Mouse (Mus musculus) cortical plate, adult 2 months (tissue): ENCODE results near the gene Tlr9. TPM values are rescaled to one million over a fixed set of nuclear protein-coding genes. Genes with fewer than 3 reads are reported as not detected.

Source experiments
- H3K27ac ChIP-seq: fragments of 200-500 bp; 2 replicates; pipeline ENCODE4 v1.5.1; 2012; ENCODE audit warnings: low read length, control low read depth, inconsistent platforms; ENCODE audit not compliant: insufficient read depth
- H3K4me1 ChIP-seq: fragments of 200-500 bp; 2 replicates; pipeline ENCODE4 v1.6.1; 2011; ENCODE audit warnings: low read length; ENCODE audit not compliant: control insufficient read depth, insufficient read depth
- H3K4me3 ChIP-seq: fragments of 200-500 bp; 2 replicates; pipeline ENCODE4 v1.5.1; 2011; ENCODE audit warnings: mild to moderate bottlenecking, low read length, control low read depth; ENCODE audit not compliant: insufficient read depth
- CTCF ChIP-seq: fragments of 200-500 bp; IDR thresholded peaks from 2 replicates; pipeline ENCODE4 v1.5.1; 2011; ENCODE audit warnings: mild to moderate bottlenecking, control low read depth, low read length; ENCODE audit not compliant: insufficient read depth; ENCODE audit errors: extremely low read depth
- POLR2A ChIP-seq: fragments of 200-500 bp; IDR thresholded peaks from 2 replicates; pipeline ENCODE4 v1.6.1; 2011; ENCODE audit warnings: mild to moderate bottlenecking, low read length, control low read depth; ENCODE audit not compliant: insufficient read depth; ENCODE audit errors: extremely low read depth
- polyA plus RNA-seq: library from polyadenylated mRNA; depleted of rRNA; stranded (reverse); fragments of >200 nt; gene quantifications from 2 replicates; pipeline ENCODE4 v1.2.3, GENCODE M21; 2012

The Tlr9 gene
- polyA plus RNA-seq, 1 experiment = 1.2 TPM

DNA sequence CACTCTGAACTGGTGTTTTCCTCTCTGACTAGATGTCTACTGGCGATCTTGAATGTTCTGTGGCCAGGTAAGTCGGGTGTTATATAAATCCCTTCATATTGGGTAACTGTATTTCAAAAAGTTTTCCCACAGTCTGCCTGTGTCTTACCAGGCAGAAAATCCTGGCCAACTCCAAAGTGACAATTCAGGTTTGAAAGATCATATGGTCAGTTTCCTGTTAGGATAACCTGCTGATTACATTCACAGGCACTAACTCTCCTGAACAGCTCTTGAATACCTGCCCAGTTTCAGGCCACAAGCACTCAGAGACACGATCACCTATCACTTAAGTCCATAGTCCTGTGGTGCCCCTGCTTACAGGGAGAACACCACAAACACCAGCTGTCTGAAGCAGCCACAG, 39.7 kb downstream of the Tlr9 start:
- Histone ChIP-seq H3K27ac (no peak overlapping the region), H3K4me1 (no peaks in the 10 kb centered on the region), H3K4me3 (no peak overlapping the region)
- TF ChIP-seq POLR2A = no peak
- TF ChIP-seq CTCF = no peak

DNA sequence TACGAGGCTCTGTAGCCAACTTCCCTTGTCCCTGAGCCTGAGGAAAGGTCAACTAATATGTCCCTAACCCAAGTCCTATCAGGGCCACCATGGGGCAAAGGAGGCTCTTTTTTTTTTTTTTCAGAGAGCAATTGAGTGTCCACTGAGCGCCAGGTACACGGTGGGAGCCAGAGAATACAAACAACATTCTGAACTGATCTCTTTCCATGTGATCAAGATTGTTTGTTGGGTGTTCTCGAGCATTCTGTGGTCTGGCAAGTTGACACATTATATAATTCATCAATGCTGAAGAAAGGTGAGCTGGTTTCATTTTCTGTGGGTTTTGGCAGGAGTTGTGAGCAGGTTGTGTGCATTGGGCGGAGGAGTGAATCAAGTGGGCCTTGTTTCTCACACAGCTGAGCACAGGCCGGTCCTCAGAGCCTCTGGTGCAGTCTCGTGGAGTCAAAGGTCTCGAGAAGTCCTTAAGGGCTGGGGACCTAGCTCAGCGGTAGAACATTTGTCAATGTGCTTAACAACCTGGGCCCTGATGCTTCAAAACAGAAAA, 41.1 kb downstream of the Tlr9 start:
- H3K4me3 ChIP-seq = no peak overlapping the region
- H3K27ac ChIP-seq = no peak overlapping the region
- TF ChIP-seq POLR2A = no peak
- no peak for TF ChIP-seq CTCF
- H3K4me1 ChIP-seq = no peaks in the 10 kb centered on the region

- TF ChIP-seq POLR2A = no peak
- TF ChIP-seq CTCF = no peak
- H3K27ac ChIP-seq = no peak overlapping the region
- peaks cover 7% of the 10 kb centered on the region for H3K4me1 ChIP-seq
- no peak overlapping the region for H3K4me3 ChIP-seq
Measured at GRCm38 (mm10) chr9:106265358-106266075, 43.1 kb downstream of the Tlr9 start.

- Histone ChIP-seq H3K27ac (no peak overlapping the region), H3K4me3 (no peak overlapping the region), H3K4me1 (peaks cover 7% of the 10 kb centered on the region)
- TF ChIP-seq CTCF (no peak), POLR2A (no peak)
Measured at GRCm38 (mm10) chr9:106266936-106267657, 44.7 kb downstream of the Tlr9 start.

DNA sequence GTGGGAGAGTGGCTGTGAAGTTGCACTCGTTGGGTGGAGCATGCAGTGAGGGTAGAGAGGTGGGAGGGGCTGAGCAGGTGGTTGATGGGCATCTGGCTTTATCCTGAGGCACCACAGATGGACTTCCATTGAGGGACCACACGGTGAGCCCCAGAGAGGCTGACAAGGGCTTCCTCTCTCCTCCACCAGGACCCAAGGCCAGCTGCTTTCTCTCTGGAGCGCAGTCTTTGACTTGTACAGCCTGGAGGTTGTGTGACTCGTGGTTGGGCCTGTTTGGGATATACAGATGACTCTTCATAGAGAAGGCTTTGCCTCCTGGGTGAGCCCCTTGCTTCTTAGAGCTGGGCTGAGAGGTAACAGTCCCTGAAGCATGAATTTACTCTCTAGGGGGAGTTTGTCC, 46.0 kb downstream of the Tlr9 start:
- H3K4me1 ChIP-seq = peaks cover 7% of the 10 kb centered on the region

DNA sequence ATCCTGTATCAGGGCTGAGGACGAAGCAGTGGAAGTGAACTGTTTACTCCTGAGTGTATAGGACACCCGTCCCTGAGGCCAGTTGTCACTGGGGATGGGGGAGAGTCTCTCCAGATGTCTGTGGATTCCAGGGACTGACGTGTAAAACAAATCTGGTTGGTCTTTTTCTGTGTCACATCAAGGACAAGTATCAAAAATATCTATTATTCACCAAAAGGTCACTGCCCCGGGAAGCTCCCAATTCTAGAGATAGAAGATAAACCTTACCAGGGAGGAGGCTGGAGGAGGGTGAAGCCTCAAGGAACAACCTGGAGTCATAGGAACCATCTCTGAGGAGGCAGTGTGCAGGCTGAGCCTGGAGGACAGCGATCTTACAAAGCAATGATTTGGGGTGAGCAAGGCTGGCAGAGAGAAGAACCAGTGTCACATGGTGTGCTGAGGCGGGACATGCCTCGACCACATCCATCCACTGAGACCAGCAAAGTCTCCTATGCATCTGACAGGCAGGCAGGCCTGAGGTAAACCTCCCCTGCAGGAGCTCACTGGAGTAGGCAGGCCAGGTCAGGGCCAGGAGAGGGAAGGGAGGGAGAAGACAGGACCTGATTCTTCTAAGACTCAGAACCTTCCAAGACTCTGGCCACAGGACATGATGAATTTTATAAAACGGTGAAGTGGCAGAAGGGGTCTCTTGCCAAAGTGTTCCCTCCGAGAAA, 46.8 kb downstream of the Tlr9 start:
- Histone ChIP-seq H3K4me1 (peaks cover 7% of the 10 kb centered on the region), H3K27ac (no peak overlapping the region), H3K4me3 (no peak overlapping the region)
- TF ChIP-seq CTCF = no peak
- no peak for TF ChIP-seq POLR2A

More for the DNA sequence above, 46.0 kb downstream of the Tlr9 start:
- Histone ChIP-seq H3K4me3 (no peak overlapping the region), H3K27ac (no peak overlapping the region)
- TF ChIP-seq CTCF (no peak), POLR2A (no peak)

GRCm38 (mm10) chr9:106269879-106270278, 47.5 kb downstream of the Tlr9 start:
- TF ChIP-seq CTCF = no peak
- no peak for TF ChIP-seq POLR2A
- Histone ChIP-seq H3K4me3 (no peak overlapping the region), H3K27ac (no peak overlapping the region), H3K4me1 (peaks cover 7% of the 10 kb centered on the region)

GRCm38 (mm10) chr9:106270656-106271055, 48.3 kb downstream of the Tlr9 start:
- Histone ChIP-seq H3K4me3 (no peak overlapping the region), H3K27ac (no peak overlapping the region)
- no peak for TF ChIP-seq POLR2A
- TF ChIP-seq CTCF = no peak

GRCm38 (mm10) chr9:106272288-106272687, 49.9 kb downstream of the Tlr9 start:
- H3K4me1 ChIP-seq = peaks cover 7% of the 10 kb centered on the region
- no peak overlapping the region for H3K27ac ChIP-seq
- TF ChIP-seq CTCF (no peak), POLR2A (no peak)
- H3K4me3 ChIP-seq = no peak overlapping the region

More at GRCm38 (mm10) chr9:106270656-106271055, 48.3 kb downstream of the Tlr9 start:
- H3K4me1 ChIP-seq = peaks cover 7% of the 10 kb centered on the region

DNA sequence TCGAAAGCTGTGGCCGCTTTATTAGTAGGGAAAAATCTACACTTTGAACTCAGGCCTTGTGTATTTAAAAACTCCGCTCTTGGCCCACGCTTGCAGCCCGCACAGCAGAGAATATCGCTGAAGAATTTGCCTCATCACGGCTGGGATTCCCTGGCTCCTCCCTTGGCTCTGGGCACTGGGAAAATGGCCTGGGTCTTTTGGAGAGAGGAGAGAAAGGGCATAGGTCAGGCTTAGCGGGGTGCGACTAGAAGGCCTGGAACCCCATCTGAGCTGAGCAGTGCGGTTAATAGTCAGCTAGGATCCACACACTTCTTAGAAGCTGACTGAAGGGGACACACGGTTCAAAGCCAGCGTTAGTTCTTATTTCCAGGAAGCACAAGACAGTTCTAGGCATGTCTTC, 50.9 kb downstream of the Tlr9 start:
- TF ChIP-seq POLR2A (no peak), CTCF (no peak)
- Histone ChIP-seq H3K4me3 (no peak overlapping the region), H3K4me1 (peaks cover 7% of the 10 kb centered on the region), H3K27ac (no peak overlapping the region)
